Mouse (Mus musculus) stomach, embryonic 14.5 days (tissue): ENCODE measurements around the gene Ccdc22. TPM values are rescaled to one million over a fixed set of nuclear protein-coding genes. Genes with fewer than 3 reads are reported as not detected.

Experiments used
- ATAC-seq: fragments of 200-750 bp; cut with Nextera tagmentation; 2 replicates; pipeline ENCODE4 v1.8.0; 2017; ENCODE audit warnings: low read depth, moderate TSS enrichment; ENCODE audit not compliant: insufficient number of reproducible peaks, insufficient read depth, low FRiP score
- H3K27ac ChIP-seq: fragments of 300-500 bp; sonication (generic); 2 replicates; pipeline ENCODE4 v1.5.1; 2014; ENCODE audit warnings: mild to moderate bottlenecking, low read length, moderate library complexity, mixed read lengths
- H3K27me3 ChIP-seq: fragments of 300-500 bp; sonication (generic); 2 replicates; pipeline ENCODE4 v1.6.1; 2014; ENCODE audit warnings: low read length, control low read depth, mixed read lengths; ENCODE audit not compliant: control insufficient read depth, insufficient read depth
- H3K36me3 ChIP-seq: fragments of 300-500 bp; sonication (generic); 2 replicates; pipeline ENCODE4 v1.6.1; 2014; ENCODE audit warnings: mild to moderate bottlenecking, control low read depth, low read length, moderate library complexity, mixed read lengths; ENCODE audit not compliant: control insufficient read depth, insufficient read depth
- H3K4me1 ChIP-seq: fragments of 300-500 bp; sonication (generic); 2 replicates; pipeline ENCODE4 v1.6.1; 2014; ENCODE audit warnings: low read length, control low read depth, mixed read lengths; ENCODE audit not compliant: control insufficient read depth, insufficient read depth
- H3K4me2 ChIP-seq: fragments of 300-500 bp; sonication (generic); replicated peaks from 2 replicates; pipeline ENCODE4 v1.6.1; 2014; ENCODE audit warnings: low read depth, low read length, control low read depth
- H3K4me3 ChIP-seq: fragments of 300-500 bp; sonication (generic); 2 replicates; pipeline ENCODE4 v1.5.1; 2014; ENCODE audit warnings: low read depth, low read length, control low read depth
- H3K9ac ChIP-seq: fragments of 300-500 bp; sonication (generic); replicated peaks from 2 replicates; pipeline ENCODE4 v1.6.1; 2014; ENCODE audit warnings: low read depth, mild to moderate bottlenecking, control low read depth, low read length, moderate library complexity, mixed read lengths
- H3K9me3 ChIP-seq: fragments of 300-500 bp; sonication (generic); 2 replicates; pipeline ENCODE4 v1.6.1; 2016; ENCODE audit warnings: low read depth, low read length, control low read depth; ENCODE audit not compliant: control insufficient read depth
- WGBS: fragments of 180-500 bp; shearing (Covaris S2); extraction: QIAGEN DNeasy Blood & Tissue Kit; methylation state at CpG from one replicate; pipeline ENCODE4 v1.1.7; 2014; 5-methylcytosine and 5-hydroxymethylcytosine counted together
- polyA plus RNA-seq: library from polyadenylated mRNA; unstranded; fragments of >200 nt; fragmentation: Nextera tagmentation; extraction: Ambion mirVana; gene quantifications from 2 replicates; pipeline ENCODE4 v1.2.1, GENCODE M21; 2014

Gene Ccdc22
- polyA plus RNA-seq, 1 experiment from 2014 or later = 26.2 TPM

DNA sequence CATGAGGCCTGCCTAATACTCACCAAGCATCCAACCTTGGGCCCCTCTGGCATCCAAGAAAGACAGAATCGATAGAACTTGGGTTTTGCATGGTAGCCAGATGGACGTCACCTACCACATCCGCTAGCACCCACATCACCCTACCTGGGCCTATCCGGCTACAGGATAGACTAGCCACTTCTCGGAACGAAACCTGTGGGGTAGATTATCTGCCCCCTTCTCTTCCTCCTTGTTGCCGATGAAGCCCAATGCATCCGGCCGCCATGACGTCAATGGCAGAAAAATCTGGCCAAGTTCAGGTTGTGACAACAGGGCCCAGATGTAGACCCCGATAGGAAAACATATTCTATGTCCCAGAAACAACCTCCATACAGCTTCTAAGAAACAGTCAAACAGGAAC lies 21.4 kb downstream of the Ccdc22 start:
- Histone ChIP-seq H3K4me2 (no peak overlapping the region), H3K27ac (no peak overlapping the region), H3K27me3 (no peaks in the 10 kb centered on the region), H3K4me3 (no peak overlapping the region), H3K4me1 (no peaks in the 10 kb centered on the region), H3K9me3 (no peaks in the 10 kb centered on the region), H3K36me3 (no peaks in the 10 kb centered on the region), H3K9ac (no peak overlapping the region)
- ATAC-seq = no peak
- WGBS = 95% methylated on average over 11 of the region's 11 CpGs

- H3K36me3 ChIP-seq = no peaks in the 10 kb centered on the region
- 87% methylated on average over 2 of the region's 2 CpGs for WGBS
- ATAC-seq = no peak
- no peak overlapping the region for H3K27ac ChIP-seq
- no peaks in the 10 kb centered on the region for H3K27me3 ChIP-seq
- no peak overlapping the region for H3K4me3 ChIP-seq
- H3K9me3 ChIP-seq = no peaks in the 10 kb centered on the region
- H3K9ac ChIP-seq = no peak overlapping the region
- H3K4me1 ChIP-seq = no peaks in the 10 kb centered on the region
- no peak overlapping the region for H3K4me2 ChIP-seq
Measured at GRCm38 (mm10) chrX:7581151-7581550, 24.2 kb downstream of the Ccdc22 start.

DNA sequence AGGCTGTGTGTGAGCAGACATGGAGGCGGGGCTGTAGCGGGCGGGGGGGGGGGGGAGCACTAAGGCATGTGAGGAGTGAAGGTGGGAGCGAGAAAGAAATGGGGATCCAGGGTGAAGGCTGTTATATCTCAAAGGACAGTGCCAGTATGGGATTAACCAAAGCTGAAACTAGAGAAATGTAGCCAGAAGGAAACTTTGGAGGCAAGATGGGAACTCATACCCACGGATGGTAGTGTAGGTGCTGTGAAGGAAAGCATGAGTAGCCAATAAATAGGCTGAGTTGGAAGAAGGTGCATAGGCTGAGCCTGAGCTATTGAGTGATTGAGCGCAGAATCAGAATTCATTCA lies 30.5 kb downstream of the Ccdc22 start:
- peak overlapping the region; percentile 45 for H3K4me3 ChIP-seq
- H3K36me3 ChIP-seq = no peaks in the 10 kb centered on the region
- H3K4me1 ChIP-seq = peaks cover 9% of the 10 kb centered on the region
- peak overlapping the region; percentile 40 for H3K4me2 ChIP-seq
- H3K9me3 ChIP-seq = no peaks in the 10 kb centered on the region
- H3K9ac ChIP-seq = no peak overlapping the region; the same call in 1 of the 2 replicates
- ATAC-seq = no peak
- 23% methylated on average over 5 of the region's 6 CpGs for WGBS
- no peak overlapping the region for H3K27ac ChIP-seq
- no peaks in the 10 kb centered on the region for H3K27me3 ChIP-seq

GRCm38 (mm10) chrX:7574087-7574884 lies 31.0 kb downstream of the Ccdc22 start, which contains the start of gene Ppp1r3f:
Gene Ppp1r3f, minus strand, starts transcription at chrX:7574283.
- ATAC-seq = peak; percentile 98
- WGBS = 18% methylated on average over 49 of the region's 65 CpGs

GRCm38 (mm10) chrX:7573176-7574086 lies 31.9 kb downstream of the Ccdc22 start, which contains the start of gene Foxp3:
Gene Foxp3, plus strand, starts transcription at chrX:7573644.
- H3K27me3 ChIP-seq = no peaks in the 10 kb centered on the region
- H3K9ac ChIP-seq = peak within 1 kb of the TSS; percentile 46
- no peak for ATAC-seq
- WGBS = 40% methylated on average over 62 of the region's 72 CpGs
- H3K4me3 ChIP-seq = peak within 1 kb of the TSS; percentile 45
- H3K9me3 ChIP-seq = no peaks in the 10 kb centered on the region
- peak within 1 kb of the TSS; percentile 71; the same call in 1 of the 2 replicates for H3K27ac ChIP-seq
- peak within 1 kb of the TSS; percentile 51 for H3K4me2 ChIP-seq
- peaks cover 9% of the 10 kb centered on the region for H3K4me1 ChIP-seq
- no peaks in the 10 kb centered on the region for H3K36me3 ChIP-seq

More at GRCm38 (mm10) chrX:7574087-7574884, 31.0 kb downstream of the Ccdc22 start, which contains the start of gene Ppp1r3f:
- H3K4me1 ChIP-seq = peaks cover 9% of the 10 kb centered on the region
- H3K27me3 ChIP-seq = no peaks in the 10 kb centered on the region
- peak within 1 kb of the TSS; percentile 51 for H3K4me2 ChIP-seq
- H3K9me3 ChIP-seq = no peaks in the 10 kb centered on the region
- no peaks in the 10 kb centered on the region for H3K36me3 ChIP-seq
- peak within 1 kb of the TSS; percentile 45 for H3K4me3 ChIP-seq
- peak within 1 kb of the TSS; percentile 71; the same call in 1 of the 2 replicates for H3K27ac ChIP-seq
- H3K9ac ChIP-seq = peak within 1 kb of the TSS; percentile 46

- Histone ChIP-seq H3K4me3 (no peak overlapping the region; the same call in 1 of the 2 replicates), H3K36me3 (no peaks in the 10 kb centered on the region), H3K27me3 (no peaks in the 10 kb centered on the region), H3K4me2 (peak overlapping the region; percentile 51; the same call in 1 of the 2 replicates), H3K27ac (no peak overlapping the region), H3K9ac (no peak overlapping the region), H3K9me3 (no peaks in the 10 kb centered on the region), H3K4me1 (peaks cover 9% of the 10 kb centered on the region)
- no peak for ATAC-seq
- 76% methylated on average over 10 of the region's 10 CpGs for WGBS
Measured at GRCm38 (mm10) chrX:7572466-7572865, 32.9 kb downstream of the Ccdc22 start.

GRCm38 (mm10) chrX:7571565-7572136 lies 33.7 kb downstream of the Ccdc22 start:
- no peak overlapping the region for H3K4me3 ChIP-seq

More at GRCm38 (mm10) chrX:7571565-7572136, 33.7 kb downstream of the Ccdc22 start:
- H3K36me3 ChIP-seq = no peaks in the 10 kb centered on the region
- no peak overlapping the region for H3K4me2 ChIP-seq
- H3K27me3 ChIP-seq = no peaks in the 10 kb centered on the region
- 88% methylated on average over 9 of the region's 9 CpGs for WGBS
- ATAC-seq = no peak
- H3K27ac ChIP-seq = no peak overlapping the region
- H3K9me3 ChIP-seq = no peaks in the 10 kb centered on the region
- peaks cover 9% of the 10 kb centered on the region for H3K4me1 ChIP-seq
- no peak overlapping the region for H3K9ac ChIP-seq
